Mouse (Mus musculus): ENCODE results near the gene Zfp281. TPM values are rescaled to one million over a fixed set of nuclear protein-coding genes. Genes with fewer than 3 reads are reported as not detected.

The Zfp281 gene
- polyA plus RNA-seq, 1 experiment from 2014 or later = 40.6 TPM

DNA sequence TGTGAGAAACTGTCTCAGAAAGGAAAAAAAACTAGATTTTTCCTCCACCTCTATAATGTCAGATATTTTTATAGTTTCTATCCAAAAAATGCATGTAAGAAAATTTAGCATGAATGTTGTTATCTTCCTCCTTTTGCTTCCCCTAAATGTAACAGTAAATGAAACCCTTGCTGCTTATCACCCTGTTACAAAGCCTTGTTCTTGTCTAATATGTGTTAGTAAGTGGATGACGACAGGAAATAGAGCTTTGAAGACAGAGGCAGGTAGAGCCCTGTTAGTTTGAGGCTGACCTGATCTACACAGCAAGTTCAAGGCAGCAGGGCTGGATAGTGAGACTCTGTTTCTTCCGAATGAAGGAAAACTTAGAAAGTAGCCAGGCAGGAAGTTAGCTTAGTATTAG, 14.5 kb downstream of the Zfp281 start:
- ATAC-seq (ENCODE audit: insufficient read depth, low FRiP score, low TSS enrichment) (no peak), DNase-seq (ENCODE audit: low spot score) (no peak)
- H3K9me3 ChIP-seq (ENCODE audit: control insufficient read depth, low read length) = no peaks in the 10 kb centered on the region
- no peaks in the 10 kb centered on the region for H3K27me3 ChIP-seq (ENCODE audit: control insufficient read depth, insufficient read depth, low read length)
- WGBS = 89% methylated on average over 2 of the region's 2 CpGs
- no peak overlapping the region for H3K4me3 ChIP-seq (ENCODE audit: low read depth, low read length)
- H3K36me3 ChIP-seq (ENCODE audit: control insufficient read depth, insufficient read depth, low read length) = no peaks in the 10 kb centered on the region
- H3K9ac ChIP-seq (ENCODE audit: low read length) = no peak overlapping the region
- no peaks in the 10 kb centered on the region for H3K4me1 ChIP-seq (ENCODE audit: control insufficient read depth, insufficient read depth, low read length)
- no peak overlapping the region for H3K27ac ChIP-seq (ENCODE audit: low read depth, low read length)
- no peak overlapping the region for H3K4me2 ChIP-seq (ENCODE audit: low read depth)

DNA sequence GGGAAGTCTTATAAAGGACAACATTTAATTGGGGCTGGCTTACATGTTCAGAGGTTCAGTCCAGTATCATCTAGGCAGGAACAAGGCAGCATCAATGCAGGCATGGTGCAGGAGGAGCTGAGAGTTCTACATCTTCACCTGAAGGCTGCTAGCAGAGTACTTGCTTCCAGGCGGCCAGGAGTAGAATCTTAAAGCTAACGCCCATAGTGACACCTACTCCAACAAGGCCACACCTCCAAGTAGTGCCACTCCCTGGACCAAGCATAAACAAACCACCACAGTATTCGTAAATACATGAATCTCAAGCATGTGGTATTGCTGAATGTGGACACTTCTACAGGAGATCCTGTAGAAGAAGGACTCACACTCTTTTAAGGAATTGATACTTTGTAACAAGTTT, 18.0 kb downstream of the Zfp281 start:
- 78% methylated on average over 3 of the region's 3 CpGs for WGBS
- H3K4me1 ChIP-seq (ENCODE audit: control insufficient read depth, insufficient read depth, low read length) = no peaks in the 10 kb centered on the region
- no peak overlapping the region for H3K27ac ChIP-seq (ENCODE audit: low read depth, low read length)
- no peak overlapping the region for H3K4me2 ChIP-seq (ENCODE audit: low read depth)
- no peak overlapping the region for H3K4me3 ChIP-seq (ENCODE audit: low read depth, low read length)
- no peak for DNase-seq (ENCODE audit: low spot score)
- H3K36me3 ChIP-seq (ENCODE audit: control insufficient read depth, insufficient read depth, low read length) = no peaks in the 10 kb centered on the region
- no peak overlapping the region for H3K9ac ChIP-seq (ENCODE audit: low read length)
- H3K27me3 ChIP-seq (ENCODE audit: control insufficient read depth, insufficient read depth, low read length) = no peaks in the 10 kb centered on the region
- H3K9me3 ChIP-seq (ENCODE audit: control insufficient read depth, low read length) = no peaks in the 10 kb centered on the region
- ATAC-seq (ENCODE audit: insufficient read depth, low FRiP score, low TSS enrichment) = no peak

- Histone ChIP-seq H3K9ac (ENCODE audit: low read length) (no peak overlapping the region), H3K9me3 (ENCODE audit: control insufficient read depth, low read length) (no peaks in the 10 kb centered on the region), H3K4me3 (ENCODE audit: low read depth, low read length) (no peak overlapping the region), H3K27me3 (ENCODE audit: control insufficient read depth, insufficient read depth, low read length) (no peaks in the 10 kb centered on the region), H3K27ac (ENCODE audit: low read depth, low read length) (no peak overlapping the region), H3K4me2 (ENCODE audit: low read depth) (no peak overlapping the region), H3K4me1 (ENCODE audit: control insufficient read depth, insufficient read depth, low read length) (no peaks in the 10 kb centered on the region), H3K36me3 (ENCODE audit: control insufficient read depth, insufficient read depth, low read length) (no peaks in the 10 kb centered on the region)
- ATAC-seq (ENCODE audit: insufficient read depth, low FRiP score, low TSS enrichment) (no peak), DNase-seq (ENCODE audit: low spot score) (no peak)
- WGBS = 53% methylated on average over 4 of the region's 4 CpGs
Measured at GRCm38 (mm10) chr1:136644486-136644885, 19.8 kb downstream of the Zfp281 start.

- Histone ChIP-seq H3K4me1 (ENCODE audit: control insufficient read depth, insufficient read depth, low read length) (no peaks in the 10 kb centered on the region), H3K4me3 (ENCODE audit: low read depth, low read length) (no peak overlapping the region), H3K9ac (ENCODE audit: low read length) (no peak overlapping the region), H3K4me2 (ENCODE audit: low read depth) (no peak overlapping the region), H3K27ac (ENCODE audit: low read depth, low read length) (no peak overlapping the region), H3K27me3 (ENCODE audit: control insufficient read depth, insufficient read depth, low read length) (no peaks in the 10 kb centered on the region), H3K9me3 (ENCODE audit: control insufficient read depth, low read length) (no peaks in the 10 kb centered on the region), H3K36me3 (ENCODE audit: control insufficient read depth, insufficient read depth, low read length) (no peaks in the 10 kb centered on the region)
- ATAC-seq (ENCODE audit: insufficient read depth, low FRiP score, low TSS enrichment) = no peak
- WGBS = 88% methylated on average over 8 of the region's 8 CpGs
- DNase-seq (ENCODE audit: low spot score) = no peak
Measured at GRCm38 (mm10) chr1:136645849-136646625, 21.3 kb downstream of the Zfp281 start.

DNA sequence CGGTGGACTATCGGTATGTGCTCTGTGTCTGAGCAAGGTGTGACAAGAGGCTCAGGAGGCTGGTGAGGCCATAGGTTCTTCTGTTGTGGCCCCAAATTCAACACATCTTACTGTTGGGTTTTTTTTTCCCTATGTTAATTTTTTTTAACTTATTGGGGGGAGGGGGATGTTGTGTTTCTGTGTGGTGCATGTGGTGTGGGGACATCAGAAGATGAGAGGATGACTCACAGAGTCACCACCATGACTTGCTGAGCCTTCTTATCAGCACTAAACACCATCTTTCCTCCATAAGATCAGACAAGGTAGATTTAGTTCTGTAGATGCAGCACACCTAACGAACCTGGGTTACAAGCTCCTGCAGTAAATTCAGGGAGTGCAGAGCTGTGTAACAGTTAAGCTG, 27.4 kb downstream of the Zfp281 start:
- no peak overlapping the region for H3K4me3 ChIP-seq (ENCODE audit: low read depth, low read length)
- H3K4me1 ChIP-seq (ENCODE audit: control insufficient read depth, insufficient read depth, low read length) = no peaks in the 10 kb centered on the region
- no peaks in the 10 kb centered on the region for H3K9me3 ChIP-seq (ENCODE audit: control insufficient read depth, low read length)
- H3K36me3 ChIP-seq (ENCODE audit: control insufficient read depth, insufficient read depth, low read length) = no peaks in the 10 kb centered on the region
- no peak for DNase-seq (ENCODE audit: low spot score)
- no peak overlapping the region for H3K27ac ChIP-seq (ENCODE audit: low read depth, low read length)
- H3K4me2 ChIP-seq (ENCODE audit: low read depth) = no peak overlapping the region
- H3K9ac ChIP-seq (ENCODE audit: low read length) = no peak overlapping the region
- WGBS = 95% methylated on average over 3 of the region's 3 CpGs
- ATAC-seq (ENCODE audit: insufficient read depth, low FRiP score, low TSS enrichment) = no peak
- H3K27me3 ChIP-seq (ENCODE audit: control insufficient read depth, insufficient read depth, low read length) = no peaks in the 10 kb centered on the region

DNA sequence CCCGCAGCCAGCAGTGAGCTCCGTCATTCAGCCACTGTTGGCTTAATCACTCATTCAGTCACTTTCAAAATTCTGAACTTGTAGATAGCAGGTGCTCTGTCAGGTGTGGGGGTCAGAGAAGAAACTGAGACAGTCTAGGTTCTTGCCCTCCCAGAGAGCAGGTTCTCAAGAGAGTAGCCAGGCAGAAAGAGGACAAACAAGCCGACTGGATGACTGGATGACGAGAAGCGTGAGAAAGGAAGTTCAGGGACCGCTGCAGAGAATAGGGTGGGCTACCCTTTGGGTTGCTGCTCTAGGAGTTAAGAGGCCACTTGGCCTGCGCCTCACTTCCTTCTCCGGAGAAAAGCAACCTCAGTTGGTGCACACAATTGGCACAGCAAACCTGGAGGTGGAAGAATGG, 28.8 kb downstream of the Zfp281 start:
- DNase-seq (ENCODE audit: low spot score) (no peak), ATAC-seq (ENCODE audit: insufficient read depth, low FRiP score, low TSS enrichment) (no peak)
- no peaks in the 10 kb centered on the region for H3K9me3 ChIP-seq (ENCODE audit: control insufficient read depth, low read length)
- no peak overlapping the region for H3K27ac ChIP-seq (ENCODE audit: low read depth, low read length)
- no peaks in the 10 kb centered on the region for H3K4me1 ChIP-seq (ENCODE audit: control insufficient read depth, insufficient read depth, low read length)
- H3K27me3 ChIP-seq (ENCODE audit: control insufficient read depth, insufficient read depth, low read length) = no peaks in the 10 kb centered on the region
- 88% methylated on average over 8 of the region's 8 CpGs for WGBS
- H3K4me2 ChIP-seq (ENCODE audit: low read depth) = no peak overlapping the region
- H3K36me3 ChIP-seq (ENCODE audit: control insufficient read depth, insufficient read depth, low read length) = no peaks in the 10 kb centered on the region
- H3K9ac ChIP-seq (ENCODE audit: low read length) = no peak overlapping the region
- H3K4me3 ChIP-seq (ENCODE audit: low read depth, low read length) = no peak overlapping the region

GRCm38 (mm10) chr1:136654385-136654784, 29.7 kb downstream of the Zfp281 start:
- Histone ChIP-seq H3K9me3 (ENCODE audit: control insufficient read depth, low read length) (no peaks in the 10 kb centered on the region), H3K4me1 (ENCODE audit: control insufficient read depth, insufficient read depth, low read length) (no peaks in the 10 kb centered on the region), H3K9ac (ENCODE audit: low read length) (no peak overlapping the region), H3K4me3 (ENCODE audit: low read depth, low read length) (no peak overlapping the region), H3K27ac (ENCODE audit: low read depth, low read length) (no peak overlapping the region), H3K27me3 (ENCODE audit: control insufficient read depth, insufficient read depth, low read length) (no peaks in the 10 kb centered on the region), H3K4me2 (ENCODE audit: low read depth) (no peak overlapping the region), H3K36me3 (ENCODE audit: control insufficient read depth, insufficient read depth, low read length) (no peaks in the 10 kb centered on the region)
- no peak for DNase-seq (ENCODE audit: low spot score)
- ATAC-seq (ENCODE audit: insufficient read depth, low FRiP score, low TSS enrichment) = no peak
- WGBS = 50% methylated on average over 11 of the region's 11 CpGs

DNA sequence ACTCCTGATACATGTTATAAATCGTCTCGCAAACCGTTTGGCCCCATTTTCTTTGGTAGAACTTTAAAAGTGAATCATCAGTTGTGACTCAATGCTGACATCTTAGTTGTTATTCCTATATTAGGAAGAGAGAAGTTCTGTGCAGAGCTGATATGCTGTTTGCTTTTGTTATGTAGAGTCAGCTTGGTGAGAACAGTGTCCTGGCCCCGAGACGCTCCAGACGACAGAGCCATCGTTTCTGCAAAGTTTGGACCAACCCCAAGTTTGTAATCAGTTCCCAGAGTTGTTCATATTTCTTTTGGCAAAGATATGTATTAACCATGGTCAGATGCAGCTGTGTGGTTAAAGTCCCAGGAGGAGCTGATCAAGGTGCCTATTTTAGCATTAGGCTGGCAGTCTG, 31.9 kb downstream of the Zfp281 start:
- Histone ChIP-seq H3K36me3 (ENCODE audit: control insufficient read depth, insufficient read depth, low read length) (no peaks in the 10 kb centered on the region), H3K27me3 (ENCODE audit: control insufficient read depth, insufficient read depth, low read length) (no peaks in the 10 kb centered on the region), H3K27ac (ENCODE audit: low read depth, low read length) (no peak overlapping the region), H3K4me3 (ENCODE audit: low read depth, low read length) (no peak overlapping the region), H3K4me1 (ENCODE audit: control insufficient read depth, insufficient read depth, low read length) (0 out of 2 replicates have a peak, but pooled peaks cover 3% of the 10 kb centered on the region), H3K9ac (ENCODE audit: low read length) (no peak overlapping the region), H3K4me2 (ENCODE audit: low read depth) (no peak overlapping the region), H3K9me3 (ENCODE audit: control insufficient read depth, low read length) (no peaks in the 10 kb centered on the region)
- DNase-seq (ENCODE audit: low spot score) (no peak), ATAC-seq (ENCODE audit: insufficient read depth, low FRiP score, low TSS enrichment) (no peak)
- 91% methylated on average over 7 of the region's 7 CpGs for WGBS

GRCm38 (mm10) chr1:136658456-136659227, 33.9 kb downstream of the Zfp281 start:
- ATAC-seq (ENCODE audit: insufficient read depth, low FRiP score, low TSS enrichment) = no peak

More at GRCm38 (mm10) chr1:136658456-136659227, 33.9 kb downstream of the Zfp281 start:
- H3K36me3 ChIP-seq (ENCODE audit: control insufficient read depth, insufficient read depth, low read length) = no peaks in the 10 kb centered on the region
- no peak overlapping the region for H3K4me3 ChIP-seq (ENCODE audit: low read depth, low read length)
- no peaks in the 10 kb centered on the region for H3K9me3 ChIP-seq (ENCODE audit: control insufficient read depth, low read length)
- WGBS = 89% methylated on average over 13 of the region's 13 CpGs
- H3K27ac ChIP-seq (ENCODE audit: low read depth, low read length) = no peak overlapping the region
- DNase-seq (ENCODE audit: low spot score) = no peak
- no peak overlapping the region for H3K9ac ChIP-seq (ENCODE audit: low read length)
- no peak overlapping the region for H3K4me2 ChIP-seq (ENCODE audit: low read depth)
- 0 out of 2 replicates have a peak, but pooled peaks cover 6% of the 10 kb centered on the region for H3K4me1 ChIP-seq (ENCODE audit: control insufficient read depth, insufficient read depth, low read length)
- no peaks in the 10 kb centered on the region for H3K27me3 ChIP-seq (ENCODE audit: control insufficient read depth, insufficient read depth, low read length)
